Mouse (Mus musculus): ENCODE measurements around the gene Erg.

Gene Erg

DNA sequence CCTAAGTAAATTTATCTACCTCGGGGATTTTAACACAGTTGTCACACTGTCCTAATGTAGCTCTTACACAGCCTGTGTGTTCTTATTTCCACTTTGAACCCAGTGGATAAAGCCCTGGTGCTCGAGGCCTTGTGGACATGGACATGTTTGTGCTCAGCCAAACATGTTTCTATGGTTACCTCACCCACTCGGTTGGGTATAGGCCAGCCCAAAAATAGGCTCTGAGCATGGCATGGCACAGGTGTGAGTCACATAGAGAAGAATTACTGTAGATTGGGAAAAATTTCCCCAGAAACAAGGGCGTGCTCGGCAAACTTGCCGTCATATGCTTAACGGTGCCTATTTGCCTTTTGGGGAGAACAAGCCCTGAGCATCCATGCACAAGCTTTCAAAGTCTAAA, 146.1 kb downstream of the Erg start:
- no peak for DNase-seq (ENCODE audit: low spot score in 2 of 2)

DNA sequence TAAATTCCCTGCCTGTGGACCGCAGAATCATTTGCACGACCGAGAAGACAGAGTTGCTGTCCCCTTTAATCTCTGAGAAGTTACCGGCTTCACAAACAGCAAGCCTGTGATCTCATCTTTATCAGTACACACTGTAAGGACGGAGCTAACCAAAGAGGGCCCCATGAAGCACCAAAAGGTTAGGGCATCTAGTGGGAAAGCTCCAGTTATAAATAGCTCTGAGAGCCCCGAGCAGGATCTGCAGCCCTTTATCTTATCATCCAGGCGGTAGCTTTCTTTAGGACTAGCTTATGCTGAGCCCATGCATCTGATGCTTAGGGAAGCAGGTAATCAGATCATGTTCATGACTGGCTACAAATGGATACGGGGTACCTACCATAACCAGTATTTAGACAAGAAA, 146.6 kb downstream of the Erg start:
- no peak for DNase-seq (ENCODE audit: low spot score in 2 of 2)

DNA sequence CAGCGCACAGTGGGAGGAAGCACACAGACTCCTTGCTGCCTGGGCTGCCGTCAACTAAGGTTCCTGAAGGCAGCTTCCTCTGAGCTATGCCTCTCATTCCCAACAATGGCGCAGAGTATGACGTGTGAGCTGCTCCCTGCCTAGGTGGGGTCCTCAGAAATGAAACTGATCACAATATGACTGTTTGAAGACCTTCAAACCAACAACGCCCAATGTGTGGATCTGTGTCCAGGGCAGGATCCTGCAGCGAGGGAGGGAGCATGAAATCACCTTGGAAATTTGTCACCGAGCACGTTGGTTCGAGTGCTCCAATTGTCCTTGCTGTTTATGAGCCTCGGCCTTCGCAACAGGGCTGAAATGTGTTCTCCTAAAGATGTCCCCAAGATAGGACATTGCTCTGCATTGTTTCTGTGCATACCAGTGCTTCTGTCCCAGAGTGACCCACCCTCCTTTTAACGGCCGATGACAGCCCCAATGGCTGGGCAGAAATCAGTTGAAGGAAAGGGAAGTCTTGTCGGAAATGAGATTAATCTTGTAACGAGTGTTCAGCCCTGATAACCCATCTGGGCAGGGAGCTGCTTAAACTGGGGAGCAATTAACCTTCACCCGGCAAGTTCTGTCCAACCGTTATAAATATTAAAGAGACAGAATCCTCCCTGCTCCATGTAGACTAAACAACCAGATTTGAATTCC, 147.4 kb downstream of the Erg start:
- DNase-seq (ENCODE audit: low spot score in 2 of 2): no peak

DNA sequence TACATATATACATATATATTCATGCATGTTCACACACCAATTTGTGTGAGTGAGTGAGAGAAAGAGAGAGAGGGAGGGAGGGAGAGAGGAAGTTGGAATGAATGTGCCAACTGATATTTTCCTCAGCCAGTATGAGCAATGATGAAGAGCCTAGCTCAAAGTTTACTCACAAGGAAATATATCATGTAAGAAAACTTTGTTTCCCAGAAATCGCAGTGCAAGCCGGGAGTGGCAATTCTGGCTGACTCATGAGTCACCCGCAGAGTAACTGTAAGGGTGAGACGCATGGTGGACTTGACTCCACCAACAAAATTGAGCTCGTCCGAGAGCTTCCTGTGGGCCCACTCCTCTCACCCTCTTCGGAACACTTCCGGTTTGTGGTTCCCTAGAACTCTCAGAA, 149.8 kb downstream of the Erg start:
- no peak for DNase-seq (ENCODE audit: low spot score in 2 of 2)

DNA sequence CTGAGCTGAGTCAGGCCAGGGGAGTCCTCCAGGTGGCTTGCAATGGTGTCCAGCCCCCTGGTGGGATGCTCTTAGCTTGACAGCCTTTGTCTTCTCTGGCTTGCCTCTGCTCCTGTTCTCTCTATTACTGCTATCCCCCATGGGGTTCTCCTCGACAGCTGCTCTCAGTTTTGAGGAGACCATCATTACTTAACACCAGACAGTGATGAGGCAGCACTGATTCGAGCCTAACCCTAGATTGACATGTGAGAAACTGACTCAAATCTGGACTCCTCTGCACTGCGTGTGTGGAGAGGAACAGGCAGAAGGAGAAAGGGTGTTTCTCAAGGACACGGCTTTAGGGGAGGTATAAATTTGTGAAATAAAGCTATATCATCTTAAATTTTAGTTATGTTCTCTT, 150.3 kb downstream of the Erg start:
- DNase-seq (ENCODE audit: low spot score in 2 of 2): no peak

DNA sequence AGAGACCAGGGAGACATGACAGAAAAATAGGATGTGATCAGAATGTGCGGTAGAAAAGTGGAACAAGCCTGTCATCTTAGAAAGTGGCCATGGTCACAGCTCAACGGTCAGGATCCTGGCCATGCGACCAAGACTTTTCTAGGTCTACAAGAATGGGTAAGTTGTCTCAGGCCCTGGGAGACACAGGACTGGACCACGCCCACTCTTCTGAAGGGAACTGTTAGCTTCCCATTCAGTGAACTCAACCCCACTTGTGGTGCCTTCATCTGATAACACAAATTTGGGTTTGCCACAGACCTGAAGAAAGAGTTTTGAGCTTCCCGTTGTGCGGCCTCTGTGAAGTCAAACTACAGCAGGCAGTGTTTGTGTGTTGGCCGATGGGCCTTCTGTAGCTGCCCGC, 152.0 kb downstream of the Erg start:
- no peak for DNase-seq (ENCODE audit: low spot score in 2 of 2)

DNA sequence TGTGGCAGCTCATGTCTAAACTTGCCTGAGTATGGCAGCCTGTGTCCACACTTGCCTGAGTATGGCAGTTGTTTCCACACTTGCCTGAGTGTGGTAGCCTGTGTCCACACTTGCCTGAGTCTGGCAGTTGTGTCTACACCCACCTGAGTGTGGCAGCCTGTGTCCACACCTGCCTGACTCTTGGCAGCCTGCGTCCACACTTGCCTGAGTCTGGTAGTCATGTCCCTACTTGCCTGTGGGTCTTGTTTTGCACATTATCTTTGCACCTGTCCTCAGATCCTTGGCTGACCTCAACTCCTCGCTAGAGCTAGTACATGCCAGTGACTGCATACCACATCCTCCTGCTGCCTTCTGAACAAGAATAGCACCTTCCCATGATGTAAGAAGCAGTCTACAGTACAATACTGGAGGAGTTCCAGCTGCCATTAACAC, 153.8 kb downstream of the Erg start:
- no peak for DNase-seq (ENCODE audit: low spot score in 2 of 2)

DNA sequence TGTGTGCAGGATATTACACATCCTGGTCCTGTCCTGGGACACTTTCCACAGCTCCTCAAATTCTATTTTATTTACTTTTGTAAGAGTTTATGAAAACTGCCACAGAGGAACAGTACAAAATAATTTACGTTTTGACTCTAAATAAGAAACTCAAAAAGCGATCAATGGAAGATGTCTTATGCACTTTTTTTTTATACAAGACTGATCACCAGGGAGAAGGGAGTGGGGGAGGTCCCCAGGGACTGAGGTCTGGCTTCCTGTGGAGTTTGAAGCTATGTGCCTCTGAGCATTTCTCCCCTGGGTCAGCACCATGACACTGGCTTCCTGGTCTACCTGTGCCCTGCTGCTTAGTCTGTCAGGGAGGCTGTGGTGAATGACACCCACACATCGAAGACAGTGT, 156.5 kb downstream of the Erg start:
- no peak for DNase-seq (ENCODE audit: low spot score in 2 of 2)

DNA sequence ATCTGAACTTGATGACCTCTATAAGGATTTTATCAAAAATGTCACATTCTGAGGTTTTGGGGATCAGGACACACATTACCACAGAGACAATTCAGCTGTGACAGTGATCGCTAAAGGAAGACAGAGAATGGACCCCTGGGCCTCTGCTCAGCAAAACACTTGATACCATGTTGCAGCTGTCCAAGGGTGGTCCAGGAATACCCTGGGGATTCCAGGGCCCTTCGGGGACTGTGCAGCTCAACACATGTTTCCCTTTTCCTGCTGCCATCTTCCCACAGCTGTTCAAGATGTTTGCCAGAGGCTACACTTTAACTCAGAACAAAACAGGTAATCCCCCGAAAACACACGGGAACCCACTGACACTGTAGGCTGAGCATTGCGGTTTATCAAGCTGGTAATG, 158.2 kb downstream of the Erg start:
- DNase-seq (ENCODE audit: low spot score in 2 of 2): no peak

DNA sequence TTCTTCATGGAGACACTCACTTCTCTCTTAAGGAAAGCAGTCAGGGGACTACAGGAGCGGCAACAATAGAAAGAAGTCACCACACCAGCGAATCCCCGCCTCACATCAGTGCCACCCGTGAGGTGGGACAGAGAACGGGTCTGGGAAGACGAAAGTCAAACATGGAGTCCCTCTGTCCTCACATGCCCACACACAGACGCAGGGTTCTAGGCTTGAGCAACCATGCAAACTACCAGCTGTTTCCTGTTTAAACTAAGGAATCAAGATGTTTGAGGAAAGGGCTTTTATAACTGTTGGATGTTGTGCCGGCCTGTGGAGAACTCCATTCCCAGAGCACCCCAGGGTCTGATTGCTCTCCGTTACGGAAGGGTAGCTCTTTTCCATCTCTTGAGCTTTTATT, 158.9 kb downstream of the Erg start:
- DNase-seq (ENCODE audit: low spot score in 2 of 2): no peak

DNA sequence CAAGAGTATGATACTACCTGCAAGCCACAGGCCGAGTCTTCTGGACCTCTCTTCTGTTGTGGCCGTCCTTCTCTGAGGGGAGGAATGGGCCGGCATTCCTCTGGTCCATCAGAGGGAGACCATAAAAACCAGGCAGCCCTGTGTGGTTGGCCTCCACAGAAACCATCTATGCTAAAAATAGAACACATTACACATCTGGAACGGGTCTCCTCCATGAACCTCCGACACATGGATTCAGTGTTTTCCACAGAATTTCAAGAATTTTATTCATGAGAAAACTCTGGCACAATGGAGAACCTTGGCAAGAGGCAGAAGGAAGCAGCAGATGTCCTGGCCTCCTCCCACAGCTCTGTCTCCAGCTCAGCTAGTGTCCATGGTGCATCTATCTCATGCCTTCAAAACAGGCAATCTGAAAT, 163.7 kb downstream of the Erg start:
- DNase-seq (ENCODE audit: low spot score in 2 of 2): no peak

DNA sequence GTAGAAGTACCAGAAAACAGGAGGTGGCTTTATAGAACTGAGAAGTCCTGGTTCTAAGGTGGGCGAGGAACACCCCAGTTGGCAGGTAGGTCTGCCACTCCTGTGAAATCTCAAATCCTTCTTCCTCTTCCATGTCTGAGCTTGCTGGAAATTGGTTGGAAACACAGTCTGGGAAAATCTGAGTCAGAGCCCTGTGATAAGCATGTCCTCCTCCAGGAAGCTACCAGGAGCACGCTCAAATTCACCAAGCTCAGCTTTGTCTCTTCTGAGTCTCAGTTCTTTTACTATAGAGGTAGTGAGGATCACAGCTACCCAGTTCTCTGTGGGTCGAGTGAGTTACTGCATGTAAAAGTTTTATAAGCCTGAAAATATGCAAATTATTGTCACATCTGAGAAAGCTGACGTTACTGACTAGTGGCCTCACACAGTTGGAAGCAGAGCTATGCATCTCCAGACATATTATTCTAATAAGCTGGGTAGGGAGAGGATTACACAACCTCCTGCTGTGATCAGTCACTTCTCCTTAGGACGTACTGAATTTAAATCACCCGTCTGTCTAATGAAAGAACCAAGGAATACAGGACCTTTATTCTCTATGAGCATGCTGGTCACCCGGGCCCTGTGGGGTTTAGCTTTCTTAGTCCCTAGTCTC, 165.0 kb downstream of the Erg start:
- no peak for DNase-seq (ENCODE audit: low spot score in 2 of 2)

DNA sequence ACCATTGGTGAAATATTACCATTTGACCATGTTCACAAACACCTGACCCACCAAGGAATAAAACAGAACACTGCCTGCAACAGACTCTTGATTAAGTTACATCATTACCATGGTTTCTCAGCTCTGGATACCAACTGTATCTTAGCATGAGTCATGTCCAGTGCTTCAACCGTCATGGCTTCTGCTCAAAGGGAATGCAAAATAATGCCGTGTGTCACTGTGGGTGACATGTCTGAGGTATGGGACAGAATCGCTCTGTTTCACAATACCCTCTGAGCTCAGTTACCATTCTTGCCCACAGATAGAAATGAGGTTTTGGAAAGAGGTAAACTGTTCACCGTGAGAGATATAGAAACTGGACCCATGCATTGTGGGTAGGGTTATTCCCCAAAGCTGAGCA, 170.5 kb downstream of the Erg start:
- DNase-seq (ENCODE audit: low spot score in 2 of 2): no peak

DNA sequence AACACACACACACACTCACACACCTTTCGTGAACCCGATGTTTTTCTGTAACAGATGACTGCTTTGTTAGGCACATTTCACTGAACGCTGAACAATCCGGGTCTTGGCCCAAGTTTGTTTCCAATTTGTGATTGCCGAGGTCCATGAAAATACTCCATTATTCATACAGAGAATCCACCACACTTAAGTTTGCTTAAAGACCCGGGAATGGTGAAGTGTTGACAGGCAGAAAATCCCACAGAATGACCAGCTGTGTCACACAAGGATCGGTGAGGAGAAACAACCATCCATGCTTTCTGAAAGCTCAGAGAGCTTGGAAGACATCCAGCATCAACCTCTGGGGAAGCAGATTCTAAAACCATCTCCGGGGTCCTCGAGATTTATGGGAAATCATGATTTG, 171.0 kb downstream of the Erg start:
- no peak for DNase-seq (ENCODE audit: low spot score in 2 of 2)

DNA sequence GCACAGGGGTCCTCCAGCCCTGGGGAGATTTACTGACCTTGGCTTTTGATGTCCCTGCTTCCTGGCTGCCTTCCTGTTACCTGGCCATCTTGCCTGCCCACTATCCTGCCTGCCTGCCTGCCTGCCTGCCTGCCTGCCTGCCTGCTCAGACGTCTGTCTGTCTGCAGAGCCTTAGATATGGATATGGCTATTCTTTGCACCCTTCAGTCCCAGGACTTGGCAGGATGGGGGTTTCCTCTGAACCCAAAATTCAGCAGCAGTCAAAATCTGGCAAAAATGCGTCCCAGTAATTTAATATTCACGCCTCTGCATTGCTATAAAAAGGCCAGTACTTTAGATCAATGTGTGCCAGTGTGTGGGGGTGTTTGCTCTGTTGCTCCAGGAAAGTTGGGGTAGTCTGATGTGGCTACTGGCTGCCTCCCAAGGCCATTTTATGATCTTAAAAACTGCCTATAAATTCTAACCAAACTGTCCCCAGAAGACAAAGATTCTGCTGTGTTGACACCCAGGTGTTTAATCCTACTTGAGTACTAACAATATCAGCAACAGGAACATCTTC, 172.9 kb downstream of the Erg start:
- no peak for DNase-seq (ENCODE audit: low spot score in 2 of 2)

DNA sequence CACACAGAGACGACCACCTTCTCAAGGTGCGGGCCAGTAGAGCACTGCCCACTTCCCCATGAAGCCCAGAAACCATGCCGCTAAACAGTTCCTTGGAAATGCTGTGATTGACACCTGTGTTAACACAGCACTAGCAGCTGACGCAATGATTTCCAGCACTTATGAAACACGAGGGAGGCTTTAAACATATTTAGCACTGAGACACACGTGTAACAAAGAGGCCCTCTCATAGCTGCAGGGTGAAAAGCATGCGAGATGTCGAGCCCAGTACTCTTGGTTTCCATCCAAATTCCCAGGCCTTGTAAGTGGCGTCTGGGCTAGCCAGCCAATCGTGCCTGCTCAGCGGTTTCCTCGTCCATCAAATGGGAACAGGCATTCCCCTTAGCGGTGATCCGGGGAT, 178.3 kb downstream of the Erg start:
- no peak for DNase-seq (ENCODE audit: low spot score in 2 of 2)

DNA sequence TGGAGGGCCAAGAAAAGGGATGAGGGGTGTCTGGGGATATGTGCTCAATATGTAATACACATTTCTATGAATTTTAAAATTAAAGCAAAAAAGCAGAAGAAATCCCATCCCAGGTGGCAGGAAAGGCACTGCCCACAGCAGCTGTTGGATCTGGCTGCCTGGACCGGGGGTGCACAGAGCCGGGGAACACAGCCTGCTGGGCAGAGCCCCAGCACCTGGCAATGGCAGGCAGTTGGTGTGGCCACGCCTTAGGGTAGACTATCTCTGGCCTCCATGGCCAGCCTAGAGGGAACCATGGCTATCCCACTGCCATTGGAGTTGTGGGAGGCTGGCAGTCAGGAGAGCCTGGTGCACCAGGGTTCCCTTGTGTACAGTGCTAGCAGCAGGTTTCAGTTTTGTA, 180.9 kb downstream of the Erg start:
- no peak for DNase-seq (ENCODE audit: low spot score in 2 of 2)

DNA sequence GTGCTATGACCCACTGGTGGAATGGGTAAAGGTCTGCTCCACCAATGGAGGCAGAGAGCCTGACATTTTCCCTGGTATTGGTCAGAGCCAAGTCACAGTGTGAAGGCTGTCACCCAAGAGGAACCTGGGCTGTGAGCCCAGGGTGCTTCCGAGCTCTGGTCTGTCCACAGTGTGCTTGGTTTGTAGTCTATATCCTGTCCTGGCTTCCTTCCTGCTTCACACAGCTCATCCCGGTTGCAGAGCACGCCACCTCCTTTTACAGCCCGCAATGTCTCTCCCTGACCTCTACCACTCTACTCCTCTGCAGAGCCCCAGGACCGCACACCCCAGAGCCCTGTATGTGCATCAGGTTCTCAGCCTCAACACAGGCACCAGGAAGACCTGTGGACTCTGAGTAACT, 182.9 kb downstream of the Erg start:
- no peak for DNase-seq (ENCODE audit: low spot score in 2 of 2)

DNA sequence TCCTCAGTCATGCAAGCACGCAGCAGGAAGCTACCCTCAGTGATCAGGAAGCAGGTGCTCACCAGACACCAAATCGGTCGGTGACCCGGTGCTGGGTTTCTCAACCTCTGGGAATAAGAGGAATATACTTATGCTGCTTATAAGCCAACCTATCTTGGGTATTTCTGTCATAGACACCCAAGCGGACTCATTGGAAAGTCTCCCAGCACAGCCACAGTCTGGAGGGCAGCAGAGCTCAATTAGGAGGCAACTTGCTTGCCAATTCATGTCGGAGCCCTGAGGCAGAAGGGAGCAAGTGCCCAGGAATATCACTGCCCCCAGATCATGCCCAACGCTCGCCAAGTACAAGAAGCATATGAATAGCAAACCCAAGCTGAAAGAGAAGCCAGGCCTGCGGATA, 184.5 kb downstream of the Erg start:
- DNase-seq (ENCODE audit: low spot score in 2 of 2): no peak

DNA sequence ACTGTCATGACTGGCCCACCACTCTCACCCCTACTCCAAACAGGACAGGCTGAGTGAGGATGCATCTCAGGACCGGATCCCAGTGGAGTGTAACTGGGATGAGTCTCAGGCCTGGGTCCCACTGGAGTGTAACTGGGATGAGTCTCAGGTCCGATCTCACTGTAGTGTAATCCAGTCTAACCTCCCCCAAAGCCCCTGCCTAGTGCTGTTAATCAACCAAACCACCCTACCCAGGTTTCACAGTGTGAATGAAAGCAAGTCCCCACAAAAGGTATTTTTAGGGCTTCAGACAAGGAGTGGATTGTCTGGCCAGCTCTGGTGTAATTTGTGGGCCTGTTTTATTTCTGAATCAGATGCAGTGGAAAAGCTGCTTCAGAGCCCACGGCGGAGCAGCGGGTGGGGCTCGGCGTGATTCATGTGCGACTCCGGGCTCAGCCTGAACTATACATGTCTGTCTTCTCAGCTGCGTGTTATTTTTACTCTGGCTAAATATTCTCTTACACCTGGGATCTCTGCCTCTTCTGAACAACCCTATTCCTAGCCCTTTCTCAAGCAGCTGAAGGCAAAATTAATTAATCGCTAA, 187.5 kb downstream of the Erg start:
- DNase-seq (ENCODE audit: low spot score in 2 of 2): no peak

DNA sequence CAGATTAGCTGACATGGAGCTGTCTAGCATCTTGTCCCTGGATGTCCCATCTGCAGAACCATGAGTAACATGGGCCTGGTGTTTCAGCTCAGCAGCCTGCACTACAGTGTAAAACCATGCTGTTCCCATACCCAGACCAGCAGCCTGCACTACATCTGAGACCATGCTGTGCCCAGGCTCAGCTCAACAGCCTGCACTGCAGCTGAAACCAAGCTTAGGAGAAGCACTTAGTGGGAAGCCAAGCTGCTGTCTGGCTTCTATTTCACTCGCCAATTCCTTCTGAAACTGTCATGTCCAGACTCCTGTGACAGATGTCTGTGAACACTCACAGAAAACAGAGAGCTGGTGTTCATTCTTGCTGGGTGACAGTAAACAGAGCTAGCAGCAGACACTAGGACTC, 195.6 kb downstream of the Erg start:
- no peak for DNase-seq (ENCODE audit: low spot score in 2 of 2)

DNA sequence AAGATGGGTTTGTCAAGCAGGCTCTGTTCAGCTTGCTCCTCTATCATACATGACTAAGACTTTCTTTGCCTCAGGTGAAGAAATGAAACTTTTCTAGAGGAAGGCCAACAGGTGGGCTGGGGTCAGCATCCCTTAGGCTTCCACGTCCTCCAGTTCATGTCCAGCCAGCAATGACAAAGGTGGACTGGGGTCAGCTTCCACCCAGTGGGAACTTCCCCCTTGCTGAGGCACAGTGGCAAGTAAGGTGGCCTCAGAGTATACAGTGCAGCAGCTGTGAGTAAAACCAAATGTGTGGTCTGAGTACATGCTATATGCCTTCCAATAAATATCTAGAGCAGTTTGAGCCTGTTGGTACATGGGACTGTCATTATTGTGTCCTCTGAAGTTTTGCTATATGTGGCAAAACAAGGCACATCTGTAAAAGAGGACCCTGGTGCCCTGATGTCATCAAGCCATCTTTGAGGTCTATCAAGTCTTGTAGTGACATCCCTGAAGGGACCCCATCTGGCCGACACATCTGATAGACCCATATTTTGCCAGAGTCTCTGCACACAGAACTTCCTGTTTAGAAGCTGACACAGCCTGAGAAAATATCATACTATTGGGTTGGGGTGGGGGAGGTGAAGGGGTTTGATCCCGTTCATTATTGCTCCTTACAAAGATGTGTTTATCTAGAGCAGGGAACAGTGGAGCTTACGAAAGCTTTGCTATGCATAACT, 197.4 kb downstream of the Erg start:
- no peak for DNase-seq (ENCODE audit: low spot score in 2 of 2)

DNA sequence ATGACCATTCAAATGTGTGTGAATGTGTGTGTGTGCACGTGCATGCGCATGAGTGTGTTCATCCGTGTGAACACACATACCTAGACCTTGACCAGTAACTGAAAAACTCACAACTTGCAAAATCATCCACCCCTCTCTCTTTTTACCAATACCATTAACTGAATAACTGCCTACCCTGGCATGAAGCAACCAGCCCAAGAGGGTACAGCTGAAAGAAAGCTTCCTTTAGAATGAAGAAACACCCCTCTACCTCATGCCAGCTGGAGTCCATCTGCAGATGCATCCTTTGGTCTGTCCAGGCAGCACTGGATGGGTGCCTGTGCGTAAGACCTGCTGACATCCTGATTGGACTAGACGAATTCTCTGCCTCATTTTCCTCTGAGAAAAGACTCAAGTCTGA, 198.1 kb downstream of the Erg start:
- DNase-seq (ENCODE audit: low spot score in 2 of 2): no peak

All from thymus, postnatal 10 days (tissue).